Mouse (Mus musculus) hindbrain, embryonic 10.5 days (tissue): ENCODE measurements around the gene Dnajc28. TPM values are rescaled to one million over a fixed set of nuclear protein-coding genes. Genes with fewer than 3 reads are reported as not detected.

Experiments used
- DNase-seq: peaks from one replicate; pipeline ENCODE4 v3.0.0-alpha.2; 2017; ENCODE audit warnings: low spot score
- H3K27ac ChIP-seq: fragments of 300-500 bp; sonication (generic); 2 replicates; pipeline ENCODE4 v1.5.1; 2016; ENCODE audit warnings: mild to moderate bottlenecking, moderate library complexity
- H3K27me3 ChIP-seq: fragments of 300-500 bp; sonication (generic); 2 replicates; pipeline ENCODE4 v1.6.1; 2016; ENCODE audit warnings: mild to moderate bottlenecking; ENCODE audit not compliant: poor library complexity, insufficient read depth, severe bottlenecking
- H3K36me3 ChIP-seq: fragments of 300-500 bp; sonication (generic); 2 replicates; pipeline ENCODE4 v1.6.1; 2016; ENCODE audit warnings: mild to moderate bottlenecking, moderate library complexity
- H3K4me1 ChIP-seq: fragments of 300-500 bp; sonication (generic); replicated peaks from 2 replicates; pipeline ENCODE4 v1.6.1; 2016; ENCODE audit warnings: mild to moderate bottlenecking
- H3K4me3 ChIP-seq: fragments of 300-500 bp; sonication (generic); 2 replicates; pipeline ENCODE4 v1.5.1; 2016; ENCODE audit warnings: mild to moderate bottlenecking, moderate library complexity
- H3K9me3 ChIP-seq: fragments of 300-500 bp; sonication (generic); 2 replicates; pipeline ENCODE4 v1.6.1; 2016; ENCODE audit warnings: mild to moderate bottlenecking, moderate library complexity
- WGBS: fragments of 180-500 bp; shearing (Covaris S2); methylation state at CpG from one replicate; pipeline ENCODE4 v1.1.7; 2016; 5-methylcytosine and 5-hydroxymethylcytosine counted together
- polyA plus RNA-seq: library from polyadenylated mRNA; unstranded; fragments of >200 nt; fragmentation: Nextera tagmentation; extraction: Ambion mirVana; gene quantifications from 2 replicates; pipeline ENCODE4 v1.2.1, GENCODE M21; 2016

The Dnajc28 gene
- polyA plus RNA-seq, 1 experiment from 2014 or later: 3.2 TPM

DNA sequence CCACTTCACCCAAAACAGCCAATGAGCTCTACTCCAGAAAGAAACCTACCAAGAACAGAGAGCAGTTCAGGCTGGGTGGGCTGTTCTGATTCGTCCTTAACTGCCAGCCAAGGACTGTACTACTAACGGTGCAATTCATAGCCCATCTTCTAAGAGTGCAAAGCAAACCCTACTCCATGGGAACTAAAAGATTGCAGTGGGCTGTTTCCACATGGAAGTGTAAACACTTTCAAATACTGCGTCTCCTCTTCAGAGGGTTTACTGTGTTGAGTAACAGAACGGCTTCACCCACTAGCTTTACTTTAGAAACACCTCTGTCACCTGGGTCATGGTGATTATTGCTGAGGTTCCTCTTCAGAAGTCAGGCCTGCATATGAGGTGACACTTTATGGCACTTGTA lies 17.7 kb downstream of the Dnajc28 start:
- 84% methylated on average over 4 of the region's 4 CpGs for WGBS
- DNase-seq: no peak
- no peak overlapping the region for H3K4me3 ChIP-seq
- H3K27me3 ChIP-seq: peaks cover 29% of the 10 kb centered on the region
- H3K9me3 ChIP-seq: no peaks in the 10 kb centered on the region
- peaks cover 12% of the 10 kb centered on the region for H3K4me1 ChIP-seq
- no peaks in the 10 kb centered on the region for H3K36me3 ChIP-seq
- H3K27ac ChIP-seq: no peak overlapping the region

DNA sequence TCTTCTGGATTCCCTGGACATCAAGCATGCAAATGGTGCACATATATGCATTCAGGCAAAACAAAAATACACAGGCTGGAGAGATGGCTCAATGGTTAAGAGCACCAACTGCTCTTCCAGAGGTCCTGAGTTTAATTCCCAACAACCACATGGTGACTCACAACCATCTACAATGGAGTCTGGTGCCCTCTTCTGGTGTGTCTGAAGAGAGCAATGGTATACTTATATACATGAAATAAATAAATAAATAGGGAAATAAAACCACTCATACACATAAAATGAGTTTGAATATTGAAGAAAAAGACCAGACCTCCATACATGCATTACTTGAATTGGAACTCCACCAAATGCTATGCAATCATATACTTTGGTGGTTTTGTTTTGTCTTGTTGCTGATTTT lies 19.6 kb downstream of the Dnajc28 start:
- Histone ChIP-seq H3K27me3 (peaks cover 39% of the 10 kb centered on the region), H3K36me3 (no peaks in the 10 kb centered on the region), H3K4me1 (peaks cover 12% of the 10 kb centered on the region), H3K27ac (no peak overlapping the region), H3K4me3 (no peak overlapping the region), H3K9me3 (no peaks in the 10 kb centered on the region)
- no peak for DNase-seq

DNA sequence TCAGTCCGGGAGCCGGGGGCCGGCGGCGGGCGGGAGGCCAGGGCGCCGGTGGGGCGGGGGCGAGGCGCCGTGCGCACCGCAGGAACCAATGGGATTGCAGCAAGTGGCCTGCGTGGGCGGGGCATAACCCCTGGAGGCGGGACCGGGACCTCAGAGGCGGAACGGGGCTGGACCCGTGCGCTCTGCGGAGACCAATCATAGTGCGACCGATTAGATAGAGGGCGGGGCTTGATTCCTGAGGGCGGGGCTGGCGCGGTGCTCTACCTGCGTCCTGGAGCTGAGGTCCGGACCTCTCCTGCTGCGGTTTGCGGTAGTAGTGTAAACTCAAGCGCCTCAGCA lies 21.2 kb downstream of the Dnajc28 start, which contains the start of gene Tmem50b:
TSS of gene Tmem50b (minus strand) at position 129 of the 339 bp plus-strand sequence.
- Histone ChIP-seq H3K4me1 (peaks cover 12% of the 10 kb centered on the region), H3K4me3 (peak within 1 kb of the TSS; percentile 80), H3K9me3 (no peaks in the 10 kb centered on the region), H3K36me3 (peaks cover 5% of the 10 kb centered on the region; the same call in 1 of the 2 replicates), H3K27me3 (peaks cover 39% of the 10 kb centered on the region), H3K27ac (peak within 1 kb of the TSS; percentile 85)
- under 1% methylated on average over 34 of the region's 34 CpGs for WGBS
- peak; percentile 98 for DNase-seq

DNA sequence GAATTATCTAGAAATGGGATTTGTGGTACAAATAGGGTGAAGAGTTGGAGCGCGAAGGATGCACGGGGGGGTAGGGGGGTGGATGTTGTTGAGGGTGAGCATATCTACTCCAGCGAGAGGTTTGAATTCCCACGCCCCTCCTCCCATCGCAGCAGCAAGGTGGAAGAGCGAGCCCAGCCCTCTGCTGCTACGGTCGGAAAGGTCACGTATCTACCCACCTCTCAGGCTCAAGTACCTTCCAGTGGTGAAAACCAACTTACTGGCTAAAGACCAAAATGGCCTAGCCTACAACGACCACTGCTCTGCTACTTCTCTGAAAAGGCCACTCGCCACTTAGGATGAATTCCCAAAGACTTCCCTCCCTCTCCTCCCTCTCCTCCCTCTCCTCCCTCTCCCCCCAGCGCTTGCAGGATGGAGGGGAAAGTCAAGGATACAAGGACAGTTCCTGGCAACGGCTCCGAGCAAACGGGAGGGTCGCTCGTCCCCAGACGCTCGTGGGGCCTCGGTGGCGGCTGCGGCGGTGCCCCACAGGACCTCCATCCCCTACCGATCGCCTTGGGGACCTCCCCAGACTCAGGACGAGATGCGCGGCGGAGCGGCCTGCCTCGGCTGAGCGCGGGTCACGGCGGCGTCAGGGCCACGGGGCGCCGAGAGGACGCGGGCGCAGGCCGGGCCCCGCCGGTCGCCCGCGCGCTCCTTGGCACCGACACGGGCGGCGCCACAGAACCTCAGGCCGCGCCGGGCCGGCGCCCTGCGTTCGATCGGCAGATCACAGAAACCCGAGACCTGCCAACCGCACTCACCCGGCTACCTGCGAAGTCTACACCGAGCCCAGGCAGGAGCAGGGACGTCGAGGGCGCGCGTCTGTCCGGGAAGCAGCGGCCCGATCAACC lies 21.8 kb downstream of the Dnajc28 start:
- WGBS: under 1% methylated on average over 75 of the region's 75 CpGs
- peaks cover 39% of the 10 kb centered on the region for H3K27me3 ChIP-seq
- H3K4me1 ChIP-seq: peaks cover 16% of the 10 kb centered on the region
- peak overlapping the region; percentile 80 for H3K4me3 ChIP-seq
- peak overlapping the region; percentile 85 for H3K27ac ChIP-seq
- H3K36me3 ChIP-seq: peaks cover 11% of the 10 kb centered on the region
- H3K9me3 ChIP-seq: no peaks in the 10 kb centered on the region
- DNase-seq: no peak

DNA sequence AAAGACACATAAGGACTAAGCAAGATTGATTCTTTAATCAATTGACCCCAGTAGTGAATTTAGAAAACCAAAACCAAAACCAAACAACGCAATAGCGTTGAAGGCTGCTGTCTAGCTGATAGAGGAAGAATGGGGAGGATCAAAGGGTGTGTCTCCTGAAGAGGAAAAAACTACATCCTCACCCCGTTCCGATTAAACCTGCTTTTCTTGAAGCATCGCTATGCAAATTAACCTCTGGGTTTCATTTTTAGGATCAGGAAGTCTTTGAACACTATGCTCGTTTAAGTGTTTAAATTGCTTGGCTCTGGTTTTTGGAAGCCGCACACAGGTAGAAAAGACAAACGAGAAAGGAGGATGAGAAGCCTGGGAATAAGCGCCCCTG lies 22.4 kb downstream of the Dnajc28 start:
- Histone ChIP-seq H3K4me3 (peak overlapping the region; percentile 80), H3K27me3 (peaks cover 39% of the 10 kb centered on the region), H3K36me3 (peaks cover 15% of the 10 kb centered on the region), H3K4me1 (peaks cover 21% of the 10 kb centered on the region), H3K9me3 (no peaks in the 10 kb centered on the region), H3K27ac (no peak overlapping the region)
- 25% methylated on average over 9 of the region's 9 CpGs for WGBS
- no peak for DNase-seq

DNA sequence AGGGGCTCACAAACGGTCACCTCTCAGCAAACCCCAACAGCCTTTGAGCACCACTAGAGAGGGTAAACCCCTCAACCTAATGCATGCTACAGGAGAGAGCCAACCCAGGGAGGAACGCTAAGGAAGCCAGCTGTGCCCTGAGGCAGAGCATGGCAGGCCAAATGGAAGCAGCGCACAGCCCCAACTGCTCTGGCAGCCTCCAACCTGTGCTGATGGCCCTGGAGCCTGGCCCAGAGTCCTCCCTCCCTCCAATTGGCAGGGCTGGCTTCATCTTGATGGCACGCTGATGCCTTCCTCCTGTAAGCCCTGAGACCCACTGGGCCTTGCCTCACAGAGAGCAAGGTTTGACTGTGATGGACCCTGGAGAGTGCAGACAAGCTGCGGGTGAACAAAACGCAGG lies 23.8 kb downstream of the Dnajc28 start:
- Histone ChIP-seq H3K4me1 (peaks cover 21% of the 10 kb centered on the region), H3K9me3 (no peaks in the 10 kb centered on the region), H3K27me3 (peaks cover 36% of the 10 kb centered on the region), H3K27ac (no peak overlapping the region), H3K4me3 (no peak overlapping the region), H3K36me3 (peaks cover 15% of the 10 kb centered on the region)
- WGBS: 85% methylated on average over 6 of the region's 6 CpGs
- DNase-seq: no peak

DNA sequence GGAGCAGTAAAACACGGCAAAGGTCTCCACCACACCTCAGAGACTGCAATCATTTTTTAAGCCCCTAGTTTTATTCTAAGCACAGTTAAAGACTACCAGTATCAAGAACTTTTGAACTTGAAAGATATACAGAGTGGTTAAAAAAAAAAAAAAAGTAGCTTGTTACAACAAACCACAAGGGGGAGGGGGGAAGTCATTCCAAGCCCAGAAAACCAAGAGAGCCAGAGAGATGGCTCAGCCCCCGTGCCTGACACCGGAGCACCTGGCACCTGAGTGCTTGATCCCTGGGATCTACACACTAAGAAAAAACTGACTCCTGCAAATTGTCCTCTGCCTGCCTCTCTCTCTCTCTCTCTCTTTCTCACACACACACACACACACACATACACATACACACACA lies 25.6 kb downstream of the Dnajc28 start:
- peaks cover 21% of the 10 kb centered on the region for H3K27me3 ChIP-seq
- H3K4me1 ChIP-seq: peaks cover 21% of the 10 kb centered on the region
- H3K4me3 ChIP-seq: no peak overlapping the region
- peaks cover 15% of the 10 kb centered on the region for H3K36me3 ChIP-seq
- no peak for DNase-seq
- 81% methylated on average over 3 of the region's 3 CpGs for WGBS
- H3K9me3 ChIP-seq: no peaks in the 10 kb centered on the region
- no peak overlapping the region for H3K27ac ChIP-seq

DNA sequence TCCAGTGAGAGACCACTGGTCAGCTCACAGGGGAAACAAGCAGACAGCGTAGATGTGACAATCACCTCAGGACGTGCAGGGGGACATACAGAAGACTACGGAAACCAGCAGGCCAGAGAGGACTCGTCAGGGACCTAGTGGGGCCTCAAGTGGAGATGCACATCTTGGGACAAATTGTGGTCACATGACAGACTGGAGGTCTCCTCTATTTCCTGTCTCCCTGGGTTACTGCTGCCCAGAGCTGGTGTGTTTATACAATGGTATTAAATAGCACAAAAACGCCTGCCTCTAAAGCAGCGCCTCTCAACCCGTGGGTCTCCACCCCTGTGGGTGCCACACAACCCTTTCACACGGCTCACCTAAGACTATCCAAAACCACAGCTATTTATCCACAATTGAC lies 26.7 kb downstream of the Dnajc28 start:
- 74% methylated on average over 8 of the region's 8 CpGs for WGBS
- H3K4me3 ChIP-seq: no peak overlapping the region
- DNase-seq: no peak

DNA sequence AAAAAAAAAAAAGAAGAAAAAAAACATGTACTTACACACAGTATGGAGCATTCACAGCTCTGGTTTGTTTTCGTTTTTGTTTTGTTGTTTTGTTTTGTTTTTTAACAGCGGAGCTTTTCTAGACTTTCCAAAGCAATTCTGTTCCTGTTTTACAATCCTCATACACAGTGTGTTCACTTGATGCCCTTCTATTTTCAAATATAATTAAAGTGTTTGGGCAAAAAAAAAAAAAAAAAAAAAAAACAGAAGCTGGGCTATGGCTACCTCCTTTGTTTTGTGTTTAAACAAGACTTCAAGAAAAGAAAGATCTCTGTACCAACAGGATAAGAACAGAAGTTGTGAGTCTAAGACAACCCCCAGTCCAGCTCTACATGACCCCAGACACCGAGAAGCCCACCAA lies 30.1 kb downstream of the Dnajc28 start:
- Histone ChIP-seq H3K36me3 (peaks cover 36% of the 10 kb centered on the region), H3K4me3 (no peak overlapping the region), H3K4me1 (peaks cover 9% of the 10 kb centered on the region; the same call in 1 of the 2 replicates), H3K27ac (no peak overlapping the region), H3K27me3 (no peaks in the 10 kb centered on the region), H3K9me3 (no peaks in the 10 kb centered on the region)
- 87% methylated on average over 3 of the region's 3 CpGs for WGBS
- DNase-seq: no peak

More for the DNA sequence above, 26.7 kb downstream of the Dnajc28 start:
- Histone ChIP-seq H3K27me3 (peaks cover 17% of the 10 kb centered on the region; the same call in 1 of the 2 replicates), H3K36me3 (peaks cover 15% of the 10 kb centered on the region), H3K9me3 (no peaks in the 10 kb centered on the region), H3K27ac (0 out of 2 replicates have a peak overlapping the region, but pooled peaks have one; percentile 41), H3K4me1 (peaks cover 18% of the 10 kb centered on the region)

DNA sequence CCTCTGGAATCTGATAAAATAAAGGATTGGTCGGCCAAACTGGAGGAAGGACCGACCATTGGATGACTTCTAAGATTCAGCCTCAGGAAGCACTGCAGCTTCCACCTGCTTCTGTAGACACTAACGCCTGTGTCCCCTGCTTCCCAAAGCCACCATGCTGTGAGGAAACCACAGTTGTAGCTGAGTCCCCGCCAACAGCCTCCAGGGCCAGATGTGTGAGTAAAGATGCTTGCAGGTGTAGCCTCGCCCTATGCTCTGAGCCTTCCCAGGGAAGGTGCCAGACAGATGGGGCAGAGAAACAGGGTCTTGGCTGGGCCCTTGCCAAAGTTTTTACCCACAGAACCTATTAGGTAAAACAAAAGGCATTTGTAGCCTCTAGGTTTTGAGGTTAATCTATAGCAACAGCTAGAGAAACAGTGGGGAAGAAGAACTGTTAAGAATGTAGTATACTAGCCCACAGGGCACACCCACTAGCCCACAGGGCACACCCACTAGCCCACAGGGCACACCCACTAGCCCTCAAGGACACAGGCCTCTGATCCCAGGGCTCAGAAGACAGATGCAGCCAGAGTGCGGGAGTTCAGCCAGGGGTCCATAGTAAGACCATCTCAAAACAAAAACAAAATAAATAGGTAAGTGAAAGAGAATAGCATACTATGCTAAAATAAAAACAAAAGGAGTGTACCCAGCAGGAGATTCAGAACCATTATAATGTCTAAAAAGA lies 30.9 kb downstream of the Dnajc28 start:
- no peaks in the 10 kb centered on the region for H3K9me3 ChIP-seq
- H3K36me3 ChIP-seq: peaks cover 37% of the 10 kb centered on the region
- peaks cover 9% of the 10 kb centered on the region; the same call in 1 of the 2 replicates for H3K4me1 ChIP-seq
- H3K27ac ChIP-seq: no peak overlapping the region
- H3K27me3 ChIP-seq: no peaks in the 10 kb centered on the region
- WGBS: 63% methylated on average over 6 of the region's 6 CpGs
- H3K4me3 ChIP-seq: no peak overlapping the region
- DNase-seq: no peak

DNA sequence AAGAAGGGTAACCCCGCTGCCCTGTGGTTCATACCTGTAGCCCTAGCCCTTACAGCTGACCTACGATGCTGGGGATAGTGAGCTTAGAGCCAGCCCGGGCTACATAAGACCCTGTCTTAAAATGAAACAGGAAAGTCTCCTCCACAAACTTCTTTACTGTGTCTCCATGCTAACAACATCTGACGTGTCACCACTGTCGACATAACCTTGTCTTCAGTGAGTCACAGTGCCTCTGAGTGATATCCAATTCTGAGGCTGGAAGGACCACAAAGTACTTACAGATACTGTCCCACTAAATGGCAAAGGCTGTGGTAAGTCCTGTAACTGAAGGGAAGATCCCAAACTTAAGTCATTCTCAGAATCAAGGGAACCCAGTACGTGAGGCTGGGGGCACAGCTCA lies 32.6 kb downstream of the Dnajc28 start:
- DNase-seq: no peak
- H3K4me1 ChIP-seq: no peaks in the 10 kb centered on the region
- 91% methylated on average over 6 of the region's 6 CpGs for WGBS
- no peak overlapping the region for H3K4me3 ChIP-seq
- H3K36me3 ChIP-seq: peaks cover 33% of the 10 kb centered on the region
- no peaks in the 10 kb centered on the region for H3K9me3 ChIP-seq
- H3K27ac ChIP-seq: no peak overlapping the region
- H3K27me3 ChIP-seq: no peaks in the 10 kb centered on the region

DNA sequence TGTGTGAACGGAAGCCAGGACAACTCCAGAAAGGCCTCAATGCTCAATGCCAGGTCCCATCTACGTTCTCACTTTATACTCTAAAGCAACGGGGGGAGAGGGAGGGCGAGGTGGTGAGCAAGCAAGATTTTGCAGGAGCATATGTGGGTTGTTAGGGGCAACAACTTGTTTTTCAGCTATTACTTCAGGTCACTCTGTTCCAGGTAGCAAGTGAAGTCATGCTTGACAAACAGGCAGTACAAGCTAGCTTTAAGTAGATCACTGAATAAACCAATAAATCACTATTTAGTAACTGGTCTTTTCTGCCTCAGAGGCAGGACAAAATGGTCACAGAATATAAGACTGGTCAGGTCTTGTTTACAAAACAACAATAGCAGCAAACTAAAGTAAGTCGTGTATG lies 33.2 kb downstream of the Dnajc28 start:
- H3K4me1 ChIP-seq: no peaks in the 10 kb centered on the region
- peaks cover 39% of the 10 kb centered on the region for H3K36me3 ChIP-seq
- no peak overlapping the region for H3K4me3 ChIP-seq
- H3K27me3 ChIP-seq: no peaks in the 10 kb centered on the region
- no peak for DNase-seq
- 91% methylated on average over 5 of the region's 5 CpGs for WGBS
- H3K9me3 ChIP-seq: no peaks in the 10 kb centered on the region
- H3K27ac ChIP-seq: no peak overlapping the region

DNA sequence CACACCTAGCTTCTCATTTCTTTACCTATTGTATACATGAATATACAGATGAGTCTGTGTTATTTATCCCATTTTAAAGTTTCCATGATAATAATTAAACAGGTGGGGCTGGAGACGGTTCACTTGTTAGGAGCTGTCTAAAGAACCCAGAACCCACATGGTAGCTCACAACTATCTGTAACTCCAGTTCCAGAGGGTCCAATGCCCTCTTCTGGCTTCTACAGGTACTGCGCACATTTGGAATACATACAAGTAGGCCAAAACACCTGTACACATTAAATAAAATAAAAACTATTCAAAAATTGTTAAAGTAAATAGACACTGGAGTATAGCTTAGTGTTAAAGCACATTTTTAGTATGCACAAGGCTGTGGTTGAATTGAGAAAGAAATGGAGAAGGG lies 36.5 kb downstream of the Dnajc28 start:
- H3K27ac ChIP-seq: no peak overlapping the region
- H3K27me3 ChIP-seq: no peaks in the 10 kb centered on the region
- WGBS: 73% methylated on average over 2 of the region's 2 CpGs
- peaks cover 42% of the 10 kb centered on the region for H3K36me3 ChIP-seq
- H3K4me3 ChIP-seq: no peak overlapping the region
- DNase-seq: peak; percentile 39
- no peaks in the 10 kb centered on the region for H3K9me3 ChIP-seq
- no peaks in the 10 kb centered on the region for H3K4me1 ChIP-seq
